Mouse (Mus musculus): Measurements from ENCODE around the gene Naa30. TPM values are rescaled to one million over a fixed set of nuclear protein-coding genes. Genes with fewer than 3 reads are reported as not detected.
"Not testable (repeated sequence)": the region's sequence is repeated elsewhere in the genome, so short reads cannot be mapped to it uniquely, and the experiment has no call there.

Gene Naa30
- total and polyA plus RNA-seq, 2 experiments from 2014 or later: 9.0 to 42.2 TPM

DNA sequence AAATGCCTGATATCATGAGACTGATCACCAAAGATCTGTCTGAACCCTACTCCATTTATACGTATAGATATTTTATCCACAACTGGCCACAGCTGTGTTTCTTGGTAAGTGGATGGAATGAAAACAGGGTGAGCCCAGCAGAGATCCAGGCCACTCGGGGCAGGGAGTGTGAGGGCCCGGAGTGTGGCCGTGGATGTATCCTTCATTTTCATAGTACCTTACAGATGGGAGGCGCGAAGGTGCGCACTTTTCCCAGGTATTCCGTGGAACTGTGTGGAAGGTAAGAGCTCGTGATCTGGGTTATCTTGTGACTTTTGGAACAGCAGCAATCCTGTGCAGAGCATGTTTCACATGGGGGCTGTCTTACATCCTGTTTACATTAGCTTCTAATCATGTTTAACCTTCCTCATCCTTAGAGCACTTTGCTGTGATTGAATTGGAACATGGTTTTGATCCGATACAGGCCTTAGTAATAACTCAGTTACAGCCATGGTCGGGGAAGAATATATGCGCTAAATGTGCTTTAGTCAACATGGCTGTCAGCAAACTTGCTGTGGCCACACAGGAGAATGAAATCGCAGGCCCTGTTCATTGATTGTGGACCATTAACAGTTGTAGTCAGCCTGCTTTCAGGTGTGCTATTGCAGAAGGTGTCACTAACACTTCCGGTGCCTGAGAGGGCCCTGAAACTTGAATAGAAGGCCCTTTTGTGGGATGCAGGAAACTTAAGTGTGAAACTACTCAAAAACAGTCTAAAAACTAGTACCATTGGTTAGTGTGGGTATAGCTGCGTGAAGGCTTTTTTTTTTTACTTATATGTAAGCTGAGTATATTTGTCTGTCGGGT lies 1.5 kb downstream of the Naa30 start:
- no peaks in the 10 kb centered on the region for H3K9me3 ChIP-seq (ENCODE audit: low read length)
- ATAC-seq (ENCODE audit: low FRiP score) (no peak), DNase-seq (ENCODE audit: low spot score) (no peak)
- H3K9ac ChIP-seq (replicated peaks; ENCODE audit: low read length, poor library complexity, severe bottlenecking): peak overlapping the region; percentile 97
- TF ChIP-seq CTCF (IDR thresholded peaks at IDR 0.05): no peak
- 41% methylated on average over 16 of the region's 16 CpGs for WGBS
- no peaks in the 10 kb centered on the region for H3K27me3 ChIP-seq (ENCODE audit: insufficient read depth, low read length)
- H3K36me3 ChIP-seq (ENCODE audit: insufficient read depth, low read length): no peaks in the 10 kb centered on the region
- H3K4me2 ChIP-seq (ENCODE audit: low read depth, low read length, poor library complexity, severe bottlenecking): peak overlapping the region; percentile 83
- H3K4me3 ChIP-seq (ENCODE audit: low read depth, low read length): peak overlapping the region; percentile 99
- H3K27ac ChIP-seq (ENCODE audit: low read depth, low read length): no peak overlapping the region
- peaks cover 10% of the 10 kb centered on the region; the same call in 1 of the 2 replicates for H3K4me1 ChIP-seq (ENCODE audit: insufficient read depth, low read length)

DNA sequence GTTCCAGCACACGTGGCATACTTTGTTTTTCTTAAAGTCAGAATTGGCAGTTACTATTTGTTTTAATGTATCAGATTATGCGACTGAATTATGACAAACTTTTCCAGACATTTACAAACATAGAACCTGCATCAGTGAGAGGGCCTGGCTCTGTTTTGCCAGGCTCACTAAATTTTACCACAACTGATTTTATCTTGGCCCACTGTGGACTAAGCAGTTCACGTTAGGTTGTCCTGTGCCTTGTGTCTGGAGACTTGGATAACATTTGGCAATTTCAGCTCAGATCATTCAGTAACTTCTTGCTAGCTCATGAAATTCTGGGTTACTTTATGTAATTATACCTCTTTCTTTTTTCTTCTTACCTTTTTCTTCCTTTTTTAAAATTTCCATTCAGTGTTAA lies 7.7 kb downstream of the Naa30 start:
- no peak overlapping the region for H3K4me2 ChIP-seq (ENCODE audit: low read depth, low read length, poor library complexity, severe bottlenecking)
- H3K27ac ChIP-seq (ENCODE audit: low read depth, low read length): no peak overlapping the region
- H3K4me3 ChIP-seq (ENCODE audit: low read depth, low read length): no peak overlapping the region
- TF ChIP-seq CTCF (IDR thresholded peaks at IDR 0.05): no peak
- 83% methylated on average over 3 of the region's 3 CpGs for WGBS
- H3K9ac ChIP-seq (replicated peaks; ENCODE audit: low read length, poor library complexity, severe bottlenecking): no peak overlapping the region
- DNase-seq (ENCODE audit: low spot score): no peak
- H3K9me3 ChIP-seq (ENCODE audit: low read length): no peaks in the 10 kb centered on the region
- H3K4me1 ChIP-seq (ENCODE audit: insufficient read depth, low read length): no peaks in the 10 kb centered on the region
- ATAC-seq (ENCODE audit: low FRiP score): no peak
- no peaks in the 10 kb centered on the region for H3K27me3 ChIP-seq (ENCODE audit: insufficient read depth, low read length)
- no peaks in the 10 kb centered on the region; the same call in 1 of the 2 replicates for H3K36me3 ChIP-seq (ENCODE audit: insufficient read depth, low read length)

DNA sequence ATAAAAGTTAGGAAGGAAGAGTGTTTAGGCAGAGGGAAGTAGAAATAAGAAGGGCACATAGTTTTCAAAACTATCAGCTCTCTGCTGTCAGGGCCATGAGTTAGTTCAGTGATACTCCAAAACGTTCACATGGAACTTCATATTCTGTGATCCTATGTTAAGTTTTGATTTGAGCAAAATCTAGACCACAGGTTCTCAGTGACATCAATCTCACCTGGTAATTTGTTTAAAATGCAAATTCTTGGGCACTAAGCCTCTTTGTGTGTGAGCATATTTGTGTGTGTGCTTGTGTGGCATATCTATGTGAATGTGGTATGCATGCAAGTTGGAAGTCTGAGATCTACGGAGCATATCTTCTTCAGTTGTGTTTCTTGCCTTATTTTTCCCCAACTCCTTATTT lies 14.2 kb downstream of the Naa30 start:
- TF ChIP-seq CTCF (IDR thresholded peaks at IDR 0.05): no peak
- H3K9me3 ChIP-seq (ENCODE audit: low read length): no peaks in the 10 kb centered on the region
- DNase-seq (ENCODE audit: low spot score) (no peak), ATAC-seq (ENCODE audit: low FRiP score) (no peak)
- 93% methylated on average over 2 of the region's 2 CpGs for WGBS
- H3K9ac ChIP-seq (replicated peaks; ENCODE audit: low read length, poor library complexity, severe bottlenecking): no peak overlapping the region
- H3K4me3 ChIP-seq (ENCODE audit: low read depth, low read length): no peak overlapping the region
- H3K4me1 ChIP-seq (ENCODE audit: insufficient read depth, low read length): no peaks in the 10 kb centered on the region
- H3K27me3 ChIP-seq (ENCODE audit: insufficient read depth, low read length): no peaks in the 10 kb centered on the region
- H3K36me3 ChIP-seq (ENCODE audit: insufficient read depth, low read length): peaks cover 9% of the 10 kb centered on the region; the same call in 1 of the 2 replicates
- H3K4me2 ChIP-seq (ENCODE audit: low read depth, low read length, poor library complexity, severe bottlenecking): no peak overlapping the region
- H3K27ac ChIP-seq (ENCODE audit: low read depth, low read length): no peak overlapping the region

DNA sequence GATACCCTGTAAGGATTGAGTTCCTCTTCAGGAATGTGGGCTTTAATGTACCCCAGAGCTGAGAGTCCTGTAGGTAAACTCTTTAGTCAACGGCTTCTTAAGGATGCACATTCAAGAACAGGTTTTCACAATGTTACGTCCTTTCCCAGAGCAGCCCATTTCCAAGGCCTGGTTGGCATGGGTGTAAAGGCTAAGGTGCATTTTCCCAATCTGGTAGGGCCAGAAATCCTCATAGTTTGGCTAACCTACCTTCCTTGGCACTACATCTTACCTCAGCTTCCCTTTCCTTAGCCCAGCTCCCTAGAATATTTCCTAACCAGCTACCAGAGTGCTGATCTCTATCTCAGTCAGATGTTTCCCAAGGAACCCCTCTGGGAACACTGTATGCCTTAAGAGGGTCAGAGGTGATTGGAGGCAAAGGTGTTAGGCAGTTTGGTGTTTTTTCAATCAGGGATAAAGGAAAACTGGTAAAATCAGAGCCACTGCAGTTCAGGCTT lies 25.1 kb downstream of the Naa30 start:
- 98% methylated on average over 2 of the region's 2 CpGs for WGBS
- H3K27ac ChIP-seq (ENCODE audit: low read depth, low read length): no peak overlapping the region
- no peak overlapping the region for H3K4me3 ChIP-seq (ENCODE audit: low read depth, low read length)
- TF ChIP-seq CTCF (IDR thresholded peaks at IDR 0.05): no peak
- ATAC-seq (ENCODE audit: low FRiP score) (no peak), DNase-seq (ENCODE audit: low spot score) (no peak)
- H3K4me1 ChIP-seq (ENCODE audit: insufficient read depth, low read length): no peaks in the 10 kb centered on the region
- H3K27me3 ChIP-seq (ENCODE audit: insufficient read depth, low read length): no peaks in the 10 kb centered on the region
- no peaks in the 10 kb centered on the region for H3K36me3 ChIP-seq (ENCODE audit: insufficient read depth, low read length)
- no peaks in the 10 kb centered on the region for H3K9me3 ChIP-seq (ENCODE audit: low read length)
- no peak overlapping the region for H3K4me2 ChIP-seq (ENCODE audit: low read depth, low read length, poor library complexity, severe bottlenecking)
- H3K9ac ChIP-seq (replicated peaks; ENCODE audit: low read length, poor library complexity, severe bottlenecking): no peak overlapping the region

DNA sequence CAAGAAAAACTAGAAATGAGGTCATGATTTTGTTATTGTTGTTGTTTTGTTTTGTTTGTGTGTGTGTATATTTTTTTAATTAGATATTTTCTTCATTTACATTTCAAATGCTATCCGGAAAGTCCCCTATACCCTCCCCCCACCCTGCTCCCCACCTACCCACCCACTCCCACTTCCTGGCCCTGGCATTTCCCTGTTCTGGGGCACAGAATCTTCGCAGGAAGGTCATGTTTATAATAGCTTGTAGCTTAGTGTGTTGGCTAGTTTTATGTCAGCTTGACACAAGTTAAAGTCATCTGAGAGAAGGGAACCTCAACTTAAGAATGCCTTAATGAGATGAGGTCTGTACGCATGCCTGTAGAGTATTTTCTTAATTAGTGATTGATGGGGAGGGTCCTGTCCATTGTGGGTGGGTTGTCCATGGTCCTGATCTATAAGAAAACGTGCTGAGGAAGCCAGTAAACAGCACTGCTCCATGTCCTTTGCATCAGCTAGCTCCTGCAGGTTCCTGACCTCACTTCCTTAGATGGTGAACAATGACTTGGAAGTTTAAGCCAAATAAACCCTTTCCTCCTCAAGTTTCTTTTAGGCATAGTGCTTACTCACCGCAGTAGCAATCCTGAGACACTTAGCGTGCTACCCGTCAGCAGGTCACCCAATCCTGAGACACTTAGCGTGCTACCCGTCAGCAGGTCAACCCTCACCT lies 29.2 kb downstream of the Naa30 start:
- H3K27me3 ChIP-seq (ENCODE audit: insufficient read depth, low read length): no peaks in the 10 kb centered on the region
- H3K4me1 ChIP-seq (ENCODE audit: insufficient read depth, low read length): no peaks in the 10 kb centered on the region
- H3K4me2 ChIP-seq (ENCODE audit: low read depth, low read length, poor library complexity, severe bottlenecking): no peak overlapping the region
- no peak overlapping the region for H3K27ac ChIP-seq (ENCODE audit: low read depth, low read length)
- no peak for TF ChIP-seq CTCF (IDR thresholded peaks at IDR 0.05)
- no peaks in the 10 kb centered on the region for H3K36me3 ChIP-seq (ENCODE audit: insufficient read depth, low read length)
- H3K9me3 ChIP-seq (ENCODE audit: low read length): no peaks in the 10 kb centered on the region
- ATAC-seq (ENCODE audit: low FRiP score): no peak
- WGBS: 83% methylated on average over 9 of the region's 9 CpGs
- H3K4me3 ChIP-seq (ENCODE audit: low read depth, low read length): no peak overlapping the region
- H3K9ac ChIP-seq (replicated peaks; ENCODE audit: low read length, poor library complexity, severe bottlenecking): no peak overlapping the region
- DNase-seq (ENCODE audit: low spot score): no peak

DNA sequence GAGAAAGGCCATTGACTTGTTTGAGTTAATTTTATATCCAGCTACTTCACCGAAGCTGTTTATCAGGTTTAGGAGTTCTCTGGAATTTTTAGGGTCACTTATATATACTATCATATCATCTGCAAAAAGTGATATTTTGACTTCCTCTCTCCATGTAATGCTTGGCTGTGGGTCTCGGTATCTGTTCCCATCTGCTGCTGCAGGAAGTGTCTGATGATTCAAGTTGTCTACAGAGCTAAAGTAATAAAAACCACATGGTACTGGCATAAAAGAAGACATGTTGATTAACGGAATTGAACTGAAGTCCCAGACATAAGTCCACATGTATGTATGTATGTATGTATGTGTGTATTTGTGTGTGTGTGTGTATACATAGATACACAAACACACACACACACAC lies 38.2 kb downstream of the Naa30 start:
- not testable (repeated sequence) for H3K4me3 ChIP-seq (ENCODE audit: low read depth, low read length); ATAC-seq (ENCODE audit: low FRiP score); H3K27ac ChIP-seq (ENCODE audit: low read depth, low read length); H3K9ac ChIP-seq (replicated peaks; ENCODE audit: low read length, poor library complexity, severe bottlenecking); H3K36me3 ChIP-seq (ENCODE audit: insufficient read depth, low read length); H3K4me1 ChIP-seq (ENCODE audit: insufficient read depth, low read length); H3K9me3 ChIP-seq (ENCODE audit: low read length); H3K27me3 ChIP-seq (ENCODE audit: insufficient read depth, low read length); DNase-seq (ENCODE audit: low spot score); H3K4me2 ChIP-seq (ENCODE audit: low read depth, low read length, poor library complexity, severe bottlenecking)
- 92% methylated on average over 3 of the region's 3 CpGs for WGBS

Measured in midbrain, postnatal 0 days (tissue).